Mouse (Mus musculus) bone marrow, adult 2 months (tissue): ENCODE measurements around the gene Pcdh9. TPM values are rescaled to one million over a fixed set of nuclear protein-coding genes. Genes with fewer than 3 reads are reported as not detected.

ENCODE experiments used
- H3K27ac ChIP-seq: fragments of 200-500 bp; 2 replicates; pipeline ENCODE4 v1.5.1; 2012; ENCODE audit warnings: low read depth, mild to moderate bottlenecking, control low read depth, inconsistent platforms, low read length; ENCODE audit not compliant: control insufficient read depth, poor library complexity, insufficient read depth
- H3K4me1 ChIP-seq: fragments of 200-500 bp; 2 replicates; pipeline ENCODE4 v1.6.1; 2011; ENCODE audit warnings: low read length; ENCODE audit not compliant: control insufficient read depth, insufficient read depth
- H3K4me3 ChIP-seq: fragments of 200-500 bp; replicated peaks from 2 replicates; pipeline ENCODE3; 2011; ENCODE audit warnings: mild to moderate bottlenecking, low read depth, low read length, control low read depth; ENCODE audit not compliant: control insufficient read depth
- CTCF ChIP-seq: fragments of 200-500 bp; IDR thresholded peaks from 2 replicates; pipeline ENCODE4 v1.5.1; 2011; ENCODE audit warnings: low read length, control low read depth; ENCODE audit not compliant: control insufficient read depth, insufficient read depth
- POLR2A ChIP-seq: fragments of 200-500 bp; IDR thresholded peaks from 2 replicates; pipeline ENCODE4 v1.6.1; 2011; ENCODE audit warnings: low read depth, mild to moderate bottlenecking, control low read depth, low read length, borderline replicate concordance; ENCODE audit not compliant: control insufficient read depth
- WGBS: fragments of 180-500 bp; shearing (Covaris S2); methylation state at CpG from one replicate; pipeline ENCODE4 v1.1.7; 2018; 5-methylcytosine and 5-hydroxymethylcytosine counted together
- polyA plus RNA-seq: library from polyadenylated mRNA; stranded (reverse); fragments of >200 nt; gene quantifications from 2 replicates; pipeline ENCODE4 v1.2.4, GENCODE M21; 2011; ENCODE audit warnings: low replicate concordance; ENCODE audit not compliant: missing spikeins, insufficient read depth, insufficient read length

Gene Pcdh9
- polyA plus RNA-seq, 1 experiment: 1.8 TPM

DNA sequence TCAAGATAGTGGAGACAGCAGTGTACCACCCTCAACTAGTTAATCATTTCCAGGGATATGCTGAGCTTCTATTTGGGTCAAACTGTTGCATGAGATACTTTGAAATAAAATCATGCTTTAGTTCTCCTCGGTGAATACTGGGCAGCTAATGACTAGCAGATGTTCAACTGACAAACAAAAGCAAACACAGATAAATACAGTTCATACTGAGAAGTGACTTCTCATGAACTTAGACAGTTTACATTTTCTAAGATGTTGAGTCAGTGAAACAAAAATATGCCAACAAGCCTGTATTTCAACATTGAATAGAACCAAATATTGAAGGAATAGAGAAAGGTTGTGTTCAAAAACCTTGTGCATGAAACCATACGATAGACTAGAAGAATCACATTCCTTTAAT lies 795.4 kb downstream of the Pcdh9 start:
- no peak for TF ChIP-seq POLR2A
- TF ChIP-seq CTCF: no peak
- H3K4me1 ChIP-seq: no peaks in the 10 kb centered on the region
- H3K4me3 ChIP-seq: no peak overlapping the region
- no peak overlapping the region for H3K27ac ChIP-seq
- WGBS: 71% methylated on average over 2 of the region's 2 CpGs

GRCm38 (mm10) chr14:93092806-93093205 lies 797.7 kb downstream of the Pcdh9 start:
- no peak for TF ChIP-seq POLR2A
- no peak for TF ChIP-seq CTCF
- no peaks in the 10 kb centered on the region for H3K4me1 ChIP-seq
- no peak overlapping the region for H3K27ac ChIP-seq
- H3K4me3 ChIP-seq: no peak overlapping the region
- 66% methylated on average over 4 of the region's 4 CpGs for WGBS

DNA sequence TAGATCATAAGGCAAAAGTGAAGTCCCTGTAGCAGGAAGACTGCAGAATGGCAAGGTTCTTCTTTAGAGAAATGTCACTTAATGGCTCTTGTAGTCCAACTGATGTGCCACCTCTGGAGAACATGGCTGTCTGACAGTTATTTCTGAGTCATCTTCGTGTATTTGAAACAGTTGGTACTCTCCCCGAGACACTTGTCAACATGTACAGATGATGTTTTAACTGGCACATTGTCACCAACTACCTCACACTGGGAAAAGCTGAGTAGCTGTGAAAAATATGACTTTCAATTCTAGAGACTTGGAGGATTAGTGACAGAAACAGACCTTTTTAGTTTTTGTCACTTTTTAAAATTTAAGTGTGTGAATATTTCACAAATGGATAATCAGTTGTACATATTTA lies 804.8 kb downstream of the Pcdh9 start:
- no peak overlapping the region for H3K27ac ChIP-seq
- H3K4me1 ChIP-seq: no peaks in the 10 kb centered on the region
- WGBS: 64% methylated on average over 2 of the region's 2 CpGs
- TF ChIP-seq POLR2A: no peak
- TF ChIP-seq CTCF: no peak
- no peak overlapping the region for H3K4me3 ChIP-seq

DNA sequence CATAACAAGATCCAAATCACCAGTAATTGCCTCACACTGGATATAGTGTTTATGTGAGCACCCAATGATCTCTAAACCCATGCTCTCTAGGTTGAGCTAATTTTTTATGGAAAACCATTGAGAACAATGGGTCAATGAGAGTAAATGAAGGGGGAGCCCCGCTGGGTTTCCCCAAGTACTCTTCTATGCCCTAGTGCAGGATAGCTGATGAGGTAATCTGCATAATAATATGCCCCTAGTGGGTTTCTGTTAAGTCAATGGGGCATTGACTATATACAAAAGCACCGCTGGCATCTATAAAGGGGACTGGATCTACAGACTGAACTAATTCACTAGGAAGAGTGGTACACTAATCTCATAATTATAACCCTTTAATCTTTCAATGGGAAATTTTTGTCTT lies 807.3 kb downstream of the Pcdh9 start:
- no peak overlapping the region for H3K27ac ChIP-seq
- H3K4me1 ChIP-seq: no peaks in the 10 kb centered on the region
- WGBS: 33% methylated on average over 2 of the region's 2 CpGs
- H3K4me3 ChIP-seq: no peak overlapping the region
- TF ChIP-seq POLR2A: no peak

GRCm38 (mm10) chr14:93080910-93081309 lies 809.6 kb downstream of the Pcdh9 start:
- Histone ChIP-seq H3K4me1 (no peaks in the 10 kb centered on the region), H3K4me3 (no peak overlapping the region), H3K27ac (no peak overlapping the region)
- TF ChIP-seq CTCF (no peak), POLR2A (no peak)
- 36% methylated on average over 2 of the region's 2 CpGs for WGBS

- WGBS: 66% methylated on average over 2 of the region's 2 CpGs
- no peak for TF ChIP-seq CTCF
- TF ChIP-seq POLR2A: no peak
- no peak overlapping the region for H3K4me3 ChIP-seq
- H3K27ac ChIP-seq: no peak overlapping the region
- H3K4me1 ChIP-seq: no peaks in the 10 kb centered on the region
These were observed 814.7 kb downstream of the Pcdh9 start for GRCm38 (mm10) chr14:93075761-93076160.

GRCm38 (mm10) chr14:93072346-93072745 lies 818.1 kb downstream of the Pcdh9 start:
- WGBS: 80% methylated on average over 5 of the region's 5 CpGs
- Histone ChIP-seq H3K4me3 (no peak overlapping the region), H3K27ac (no peak overlapping the region), H3K4me1 (no peaks in the 10 kb centered on the region)
- TF ChIP-seq POLR2A: no peak
- no peak for TF ChIP-seq CTCF

- H3K27ac ChIP-seq: no peak overlapping the region
- H3K4me3 ChIP-seq: no peak overlapping the region
- TF ChIP-seq POLR2A (no peak), CTCF (no peak)
- 38% methylated on average over 4 of the region's 4 CpGs for WGBS
- no peaks in the 10 kb centered on the region for H3K4me1 ChIP-seq
These were observed 820.3 kb downstream of the Pcdh9 start for GRCm38 (mm10) chr14:93070140-93070539.
